In genomic region chr1:79759436-79759972, GRCm38 (mm10) we compare ENCODE assay signal across 10 mouse cellular contexts. TPM values are rescaled to one million over a fixed set of nuclear protein-coding genes. Genes with fewer than 3 reads are reported as not detected.
DNase-seq lines count a peak whose midpoint lies in the region; ATAC-seq and TF ChIP-seq lines count a peak whose summit lies in the region.
"Had no signal": no experiment of that assay in that cellular context is flagged by ENCODE, and none has a peak within 500 bp of the region (broad histone marks: within the 10 kb centered on the region; RNA-seq: fewer than 3 reads in every experiment).

No protein-coding gene starts in this region.

- no peak for TF ChIP-seq POLR2A in olfactory bulb, adult 2 months (IDR thresholded peaks at IDR 0.05; ENCODE audit: insufficient read depth, low read depth, low read length)

- no peak overlapping the region for H3K9ac ChIP-seq in lung, embryonic 15.5 days
- no peak overlapping the region for H3K9ac ChIP-seq in embryonic facial prominence, embryonic 15.5 days
- H3K9ac ChIP-seq in intestine, postnatal 0 days (ENCODE audit: low read depth, low read length), result no peak overlapping the region

- no peak overlapping the region for H3K4me3 ChIP-seq in lung, embryonic 15.5 days
- no peak overlapping the region for H3K4me3 ChIP-seq in embryonic facial prominence, embryonic 15.5 days (replicated peaks)
- H3K4me3 ChIP-seq in intestine, postnatal 0 days (ENCODE audit: low read depth, low read length), result no peak overlapping the region
- H3K4me3 ChIP-seq in olfactory bulb, adult 2 months (ENCODE audit: insufficient read depth, low read depth, low read length), result peak overlapping the region; percentile 34

- peaks cover 24% of the 10 kb centered on the region for H3K4me1 ChIP-seq in lung, embryonic 15.5 days
- peaks cover 21% of the 10 kb centered on the region for H3K4me1 ChIP-seq in embryonic facial prominence, embryonic 15.5 days
- H3K4me1 ChIP-seq in intestine, postnatal 0 days (replicated peaks; ENCODE audit: control insufficient read depth, insufficient read depth, low read length), result peaks cover 2% of the 10 kb centered on the region; the same call in 1 of the 2 replicates
- peaks cover 17% of the 10 kb centered on the region for H3K4me1 ChIP-seq in olfactory bulb, adult 2 months (ENCODE audit: control insufficient read depth, insufficient read depth, low read length)

- TF ChIP-seq CTCF in intestine, postnatal 0 days (IDR thresholded peaks at IDR 0.05; ENCODE audit: low read depth), result no peak
- TF ChIP-seq CTCF in olfactory bulb, adult 2 months (IDR thresholded peaks at IDR 0.05; ENCODE audit: insufficient read depth, low read depth, low read length), result no peak

- no peak for ATAC-seq in lung, embryonic 15.5 days (ENCODE audit: borderline replicate concordance, extremely low read depth, low FRiP score, low TSS enrichment)
- ATAC-seq in embryonic facial prominence, embryonic 15.5 days (ENCODE audit: insufficient number of reproducible peaks, low FRiP score, low TSS enrichment, low read depth), result 0 out of 2 replicates have a peak, but pooled peaks have one; percentile 12
- ATAC-seq in intestine, postnatal 0 days, result no peak
- ATAC-seq in megakaryocyte-erythroid progenitor cell, adult 5-6 weeks (replicated peaks; ENCODE audit: low FRiP score, low TSS enrichment, poor library complexity, severe bottlenecking), result no peak

- no peak overlapping the region for H3K27ac ChIP-seq in lung, embryonic 15.5 days
- H3K27ac ChIP-seq in embryonic facial prominence, embryonic 15.5 days (replicated peaks), result no peak overlapping the region
- H3K27ac ChIP-seq in intestine, postnatal 0 days (ENCODE audit: low read depth, low read length), result no peak overlapping the region
- H3K27ac ChIP-seq in olfactory bulb, adult 2 months (ENCODE audit: insufficient read depth, low read depth, low read length), result no peak overlapping the region

- H3K4me2 ChIP-seq in lung, embryonic 15.5 days, result peak overlapping the region; percentile 27; the same call in 1 of the 2 replicates
- 0 out of 2 replicates have a peak overlapping the region, but pooled peaks have one; percentile 82 for H3K4me2 ChIP-seq in embryonic facial prominence, embryonic 15.5 days (replicated peaks)
- peak overlapping the region; percentile 89; the same call in 1 of the 2 replicates for H3K4me2 ChIP-seq in intestine, postnatal 0 days (replicated peaks; ENCODE audit: low read depth)

- no peak for DNase-seq in lung, postnatal 14 days
- DNase-seq in gastrocnemius, postnatal 4 days (ENCODE audit: low spot score in 2 of 2), result no peak
- DNase-seq: cerebellum, postnatal 14 days; gastrocnemius, postnatal 14 days; kidney, postnatal 4 days had no signal

- no peaks in the 10 kb centered on the region for H3K36me3 ChIP-seq in lung, embryonic 15.5 days
- no peaks in the 10 kb centered on the region for H3K36me3 ChIP-seq in embryonic facial prominence, embryonic 15.5 days
- no peaks in the 10 kb centered on the region for H3K36me3 ChIP-seq in intestine, postnatal 0 days (ENCODE audit: control insufficient read depth, insufficient read depth)

- H3K27me3 ChIP-seq in lung, embryonic 15.5 days, result no peaks in the 10 kb centered on the region
- H3K27me3 ChIP-seq in embryonic facial prominence, embryonic 15.5 days, result no peaks in the 10 kb centered on the region
- no peaks in the 10 kb centered on the region for H3K27me3 ChIP-seq in intestine, postnatal 0 days (replicated peaks; ENCODE audit: control insufficient read depth, insufficient read depth, low read length)

- no peaks in the 10 kb centered on the region for H3K9me3 ChIP-seq in lung, embryonic 15.5 days
- H3K9me3 ChIP-seq in embryonic facial prominence, embryonic 15.5 days (replicated peaks), result no peaks in the 10 kb centered on the region
- H3K9me3 ChIP-seq in intestine, postnatal 0 days (ENCODE audit: control insufficient read depth), result no peaks in the 10 kb centered on the region

- WGBS in lung, embryonic 15.5 days, result 60% methylated on average over 5 of the region's 5 CpGs
- 62% methylated on average over 5 of the region's 5 CpGs for WGBS in embryonic facial prominence, embryonic 15.5 days
- 66% methylated on average over 5 of the region's 5 CpGs for WGBS in intestine, postnatal 0 days
- WGBS in olfactory bulb, adult 2 months, result 29% methylated on average over 5 of the region's 5 CpGs

RNA-seq across cellular contexts. Expression of gene Mrpl44, which starts 16.3 kb away (rescaled TPM):
- polyA plus RNA-seq in lung, embryonic 15.5 days (2015; fragmentation: Nextera tagmentation; extraction: Ambion mirVana), result 58.5 and 59.2 TPM in 2 replicates
- polyA plus RNA-seq in embryonic facial prominence, embryonic 15.5 days (2015; fragmentation: Nextera tagmentation; extraction: Ambion mirVana), result 44.8 and 47.6 TPM in 2 replicates
- polyA plus RNA-seq in intestine, postnatal 0 days (2015; fragmentation: Nextera tagmentation; extraction: Ambion mirVana), result 29.0 and 29.4 TPM in 2 replicates
- polyA plus RNA-seq in olfactory bulb, adult 2 months (2012; ENCODE audit: insufficient read depth, insufficient read length, low replicate concordance, missing spikeins), result not detected in 2 replicates
- 34.5 and 40.3 TPM in 2 replicates for total RNA-seq in megakaryocyte-erythroid progenitor cell, adult 5-6 weeks (2014; fragmentation: Nextera tagmentation)
- total RNA-seq in megakaryocyte-erythroid progenitor cell, adult 5-6 weeks (2017), result 33.3 and 35.4 TPM in 2 replicates
- 10 to 100 TPM; 36.3 to 39.9 TPM for total RNA-seq in gastrocnemius, postnatal 4 days (2021)

RNA-seq across cellular contexts. Expression of gene Wdfy1, which starts 16.4 kb away (rescaled TPM):
- 43.0 and 45.1 TPM in 2 replicates for polyA plus RNA-seq in lung, embryonic 15.5 days (2015; fragmentation: Nextera tagmentation; extraction: Ambion mirVana)
- 48.0 and 48.8 TPM in 2 replicates for polyA plus RNA-seq in embryonic facial prominence, embryonic 15.5 days (2015; fragmentation: Nextera tagmentation; extraction: Ambion mirVana)
- polyA plus RNA-seq in intestine, postnatal 0 days (2015; fragmentation: Nextera tagmentation; extraction: Ambion mirVana), result 37.2 and 40.9 TPM in 2 replicates
- not detected in 2 replicates for polyA plus RNA-seq in olfactory bulb, adult 2 months (2012; ENCODE audit: insufficient read depth, insufficient read length, low replicate concordance, missing spikeins)
- total RNA-seq in megakaryocyte-erythroid progenitor cell, adult 5-6 weeks (2014; fragmentation: Nextera tagmentation), result 11.6 and 19.0 TPM in 2 replicates
- 4.1 and 9.3 TPM in 2 replicates for total RNA-seq in megakaryocyte-erythroid progenitor cell, adult 5-6 weeks (2017)
- total RNA-seq in gastrocnemius, postnatal 4 days (2021), result 10 to 100 TPM; 20.6 to 27.9 TPM

Comparison
In these comparisons a context has a peak if more than half of its experiments do, and no peak if none do; other contexts are left out.
1. H3K4me2 ChIP-seq: peak in every context shown above with its lines; median percentile 89 in intestine, postnatal 0 days; 82 in embryonic facial prominence, embryonic 15.5 days; 27 in lung, embryonic 15.5 days.
2. RNA of gene Mrpl44, which starts 16.3 kb away (polyA plus RNA-seq): 58.5 to 59.2 TPM in lung, embryonic 15.5 days, 44.8 to 47.6 TPM in embryonic facial prominence, embryonic 15.5 days and 29.0 to 29.4 TPM in intestine, postnatal 0 days; not detected in olfactory bulb, adult 2 months; every median in the first group is over 10 times any median in the second.